Mouse (Mus musculus): ENCODE data around the gene Rcc1.

GRCm38 (mm10) chr4:132329115-132329834, 24.1 kb downstream of the Rcc1 start, which contains the start of gene Trnau1ap:
- TF ChIP-seq CTCF (IDR thresholded peaks at IDR 0.05; ENCODE audit: low read depth) = peak; percentile 30
- TF ChIP-seq EP300 (IDR thresholded peaks at IDR 0.05; ENCODE audit: low read depth) = peak; percentile 75; the same call in 1 of the 2 replicates

Data from heart, postnatal 0 days (tissue).